Mouse (Mus musculus) Muller cell, postnatal 12 days (primary cell): ENCODE measurements around the gene Cdkal1.

ENCODE experiments used
- DNase-seq: peaks from one replicate; pipeline ENCODE4 v3.0.0-alpha.2; 2015; ENCODE audit errors: inconsistent ontology term

Cdkal1 gene

DNA sequence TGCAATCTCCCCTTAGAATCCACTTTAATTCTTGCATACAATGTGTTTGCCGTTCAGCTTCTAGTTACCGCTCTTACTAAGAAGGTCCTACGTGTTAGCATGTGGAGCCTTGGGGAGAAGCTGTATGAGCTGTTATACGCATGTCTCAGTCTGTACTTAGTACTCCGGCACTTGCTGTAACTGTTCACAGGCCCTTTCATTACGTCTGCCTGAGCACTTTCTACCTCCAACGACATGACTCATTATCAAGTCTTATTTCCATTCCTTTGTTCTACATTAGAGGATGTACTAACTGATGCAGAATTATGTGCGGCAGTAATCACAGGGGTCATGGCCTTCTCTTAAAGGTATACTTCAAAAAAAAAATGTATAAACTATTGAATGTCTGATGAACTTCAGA lies 89.1 kb downstream of the Cdkal1 start:
- DNase-seq = peak; percentile 54

DNA sequence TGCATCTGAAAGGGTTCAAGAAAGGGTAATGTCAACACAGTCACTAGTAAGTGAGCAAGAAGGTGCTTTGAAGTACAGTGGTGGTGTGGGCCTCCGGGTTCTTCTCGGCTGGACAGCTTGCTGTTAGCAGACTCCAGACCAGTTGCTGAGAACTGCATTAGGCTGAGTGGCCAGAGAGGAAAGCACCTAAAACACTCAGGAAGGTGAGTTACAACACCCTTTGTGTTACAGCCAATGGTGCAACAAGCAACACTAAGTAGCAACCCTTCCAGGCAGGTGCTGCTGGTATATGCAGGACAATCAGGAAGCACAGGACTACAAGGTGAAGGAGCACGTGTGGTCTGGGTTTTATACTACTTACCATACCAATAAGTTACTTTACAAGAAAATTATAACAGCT lies 90.2 kb downstream of the Cdkal1 start:
- no peak for DNase-seq

DNA sequence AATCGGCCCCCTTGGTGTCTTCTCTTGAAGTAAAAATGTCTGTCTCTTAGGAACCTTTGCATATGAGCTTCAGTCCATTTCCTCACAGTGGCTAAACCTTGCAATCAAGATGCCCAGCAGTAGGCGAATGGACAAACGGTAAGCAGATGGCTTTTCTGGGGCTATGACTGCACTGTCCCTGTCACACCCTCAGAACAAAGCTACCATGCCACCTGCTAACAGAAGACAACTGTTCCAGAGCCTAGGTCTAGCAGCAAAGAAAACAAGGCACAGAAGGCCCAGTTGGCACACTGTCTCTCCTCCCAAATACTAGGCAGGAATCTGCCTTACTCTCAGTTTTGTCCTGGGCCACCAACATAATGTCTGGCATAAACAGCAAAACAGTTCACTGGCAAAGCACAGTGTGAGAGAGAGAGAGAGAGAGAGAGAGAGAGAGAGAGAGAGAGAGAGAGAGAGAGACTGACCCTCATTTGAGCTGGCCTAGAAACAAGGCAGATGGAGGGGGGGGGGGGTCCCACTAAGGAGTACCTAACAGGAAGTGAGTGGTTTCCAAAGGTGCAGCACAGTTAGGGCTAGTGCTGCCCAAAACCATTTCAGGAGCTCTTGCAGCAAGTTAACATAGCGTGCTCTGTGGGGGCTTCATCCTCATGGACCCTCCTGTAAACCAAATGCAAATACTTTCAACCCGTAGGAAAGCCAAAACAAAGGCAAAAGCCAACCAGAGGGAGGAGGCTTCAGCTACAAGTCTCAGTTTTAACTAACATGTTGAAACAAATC lies 95.6 kb downstream of the Cdkal1 start:
- DNase-seq = peak; percentile 36

DNA sequence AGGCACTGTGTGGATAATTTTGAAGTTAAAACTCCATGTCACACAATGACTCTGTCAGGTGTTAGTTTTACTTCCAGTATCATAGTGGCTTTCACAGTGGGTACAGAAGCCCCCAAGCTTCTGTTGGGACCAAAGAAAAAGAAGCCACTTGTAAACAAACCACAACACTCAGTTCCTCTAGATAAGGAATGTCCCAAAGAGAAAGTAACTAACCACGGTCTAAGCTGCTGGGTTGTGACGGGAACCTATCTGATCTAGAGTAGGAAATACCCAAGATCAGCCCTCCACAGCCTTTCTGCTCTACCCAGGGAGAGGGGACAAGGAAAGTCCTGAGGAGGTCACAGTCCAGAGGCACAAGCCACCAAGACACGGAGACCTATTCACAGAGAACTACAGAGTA lies 99.4 kb downstream of the Cdkal1 start:
- DNase-seq = no peak

DNA sequence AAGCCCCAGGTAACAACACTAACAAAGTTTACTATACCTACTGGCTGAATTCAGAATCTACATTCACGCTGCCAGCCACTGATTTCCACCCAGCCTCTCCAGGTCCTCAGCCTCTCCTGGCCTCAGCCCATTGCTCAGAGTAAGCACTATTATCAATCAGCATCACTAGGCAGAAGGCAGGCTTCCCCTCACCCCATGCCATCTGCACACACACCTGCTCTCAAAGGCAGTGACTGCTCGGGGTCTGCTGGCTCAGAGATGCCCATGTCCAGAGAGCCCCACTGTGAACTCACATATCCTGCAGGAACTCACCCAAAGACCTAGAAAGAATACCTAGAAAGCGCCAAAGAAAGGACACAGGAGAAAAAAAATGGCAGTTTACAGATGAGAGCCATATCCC lies 102.2 kb downstream of the Cdkal1 start:
- DNase-seq = no peak

DNA sequence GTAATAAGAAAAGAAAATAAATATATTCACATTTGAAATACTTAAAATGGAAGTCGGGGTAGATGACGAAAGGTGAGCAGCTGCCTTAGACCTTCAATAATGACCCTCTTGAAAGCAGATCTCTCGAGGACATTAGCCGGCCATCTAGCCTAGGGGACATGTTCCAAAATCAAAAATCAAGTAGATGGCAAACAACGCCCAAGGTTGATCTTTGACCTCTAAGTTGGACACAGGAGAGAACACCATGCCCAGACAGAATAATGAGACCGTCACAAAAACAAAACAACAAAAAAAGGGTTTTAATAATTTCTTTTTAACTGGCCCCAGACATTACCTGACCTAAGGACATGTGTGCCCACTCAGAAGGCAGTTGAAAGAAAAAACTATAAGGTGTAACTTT lies 103.4 kb downstream of the Cdkal1 start:
- no peak for DNase-seq

DNA sequence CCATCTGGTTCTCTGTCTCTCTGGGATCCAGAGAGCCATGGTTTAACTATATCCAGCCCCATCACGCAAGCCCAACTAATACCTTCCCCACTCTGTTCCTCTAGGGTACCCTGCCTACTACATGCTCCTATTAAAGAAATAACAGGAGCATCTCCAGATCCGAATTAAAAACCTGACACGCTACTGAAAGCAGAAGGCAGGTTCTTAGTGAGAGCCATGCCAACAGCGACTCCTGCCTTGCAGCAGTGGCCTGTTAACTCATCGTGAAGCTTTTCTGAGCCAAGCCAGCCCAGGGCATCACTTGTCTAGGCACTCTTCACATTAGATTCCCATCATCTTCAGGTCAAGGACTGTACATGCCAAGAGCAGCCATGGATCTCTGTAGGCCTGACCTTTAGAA lies 104.3 kb downstream of the Cdkal1 start:
- no peak for DNase-seq

DNA sequence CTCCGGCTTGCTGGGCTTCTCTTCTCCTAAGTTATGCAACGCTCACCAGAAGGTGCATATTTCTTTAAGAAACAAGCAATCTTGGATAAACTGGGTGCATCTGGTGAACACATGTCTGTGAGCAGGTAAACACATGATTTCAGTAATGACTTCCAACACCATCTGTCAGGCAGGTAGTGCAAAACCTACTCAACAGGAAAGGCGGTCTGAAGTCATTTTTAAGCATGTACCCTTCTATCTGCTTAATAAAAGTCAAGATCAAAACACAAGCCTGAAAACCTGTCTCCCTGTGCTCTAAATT lies 108.2 kb downstream of the Cdkal1 start:
- no peak for DNase-seq

DNA sequence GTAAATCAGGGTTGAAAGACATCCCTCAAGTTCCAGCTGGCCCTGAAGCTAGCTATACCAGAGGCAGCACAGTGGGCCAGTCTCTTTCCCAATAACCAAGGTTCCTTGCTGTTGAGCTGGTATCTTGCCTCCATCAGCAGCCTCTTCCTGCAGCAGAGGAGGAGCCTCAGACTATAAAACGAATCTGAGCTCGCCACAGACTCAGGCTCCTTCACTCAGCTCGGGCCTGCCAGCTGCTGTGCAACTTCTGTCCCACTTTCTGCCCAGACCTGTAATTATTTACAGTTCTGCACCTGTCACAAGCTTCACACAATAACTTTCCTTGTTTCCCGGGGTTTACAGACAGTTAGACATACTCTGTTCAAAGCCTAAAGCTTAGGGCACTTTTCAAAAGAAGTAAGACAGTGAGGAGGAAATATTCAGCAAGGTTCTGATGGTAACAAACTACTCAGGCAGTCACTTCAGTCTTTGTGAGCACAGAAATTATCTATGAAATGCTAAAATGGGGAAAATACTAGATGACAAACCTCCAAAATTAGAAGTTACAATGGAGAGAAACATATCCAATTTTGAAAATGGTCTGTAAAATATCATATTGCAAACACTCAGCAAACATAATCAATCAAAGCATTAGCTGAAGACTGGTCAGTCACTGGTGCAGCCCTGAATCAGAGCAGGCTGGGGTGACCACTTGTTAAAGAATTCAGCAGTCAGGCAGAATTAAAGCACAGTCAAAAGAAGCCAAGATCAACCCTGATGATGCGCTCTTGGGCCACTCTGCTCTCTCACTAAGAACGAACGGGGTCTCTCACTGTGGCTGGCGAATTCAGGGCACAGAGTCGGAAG lies 108.8 kb downstream of the Cdkal1 start:
- DNase-seq = peak; percentile 45

DNA sequence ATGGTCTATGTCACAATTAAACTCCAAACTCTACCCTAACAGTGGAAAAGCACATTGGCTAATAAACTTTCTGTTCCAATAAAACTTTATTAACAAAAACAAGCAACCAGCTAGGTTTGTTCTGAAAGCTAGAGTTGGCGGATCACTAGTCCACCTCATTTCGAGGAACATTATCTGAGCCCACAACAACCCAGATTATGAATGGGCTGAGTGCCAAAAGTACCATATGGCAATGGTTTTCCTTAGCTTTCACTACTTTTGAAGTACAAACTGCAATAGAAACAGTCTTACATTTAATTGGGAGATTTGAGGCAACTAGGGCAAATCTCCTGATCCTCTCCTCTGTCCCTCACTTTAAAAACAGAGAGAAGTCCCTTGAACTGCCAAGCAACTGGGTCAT lies 110.4 kb downstream of the Cdkal1 start:
- DNase-seq = no peak

DNA sequence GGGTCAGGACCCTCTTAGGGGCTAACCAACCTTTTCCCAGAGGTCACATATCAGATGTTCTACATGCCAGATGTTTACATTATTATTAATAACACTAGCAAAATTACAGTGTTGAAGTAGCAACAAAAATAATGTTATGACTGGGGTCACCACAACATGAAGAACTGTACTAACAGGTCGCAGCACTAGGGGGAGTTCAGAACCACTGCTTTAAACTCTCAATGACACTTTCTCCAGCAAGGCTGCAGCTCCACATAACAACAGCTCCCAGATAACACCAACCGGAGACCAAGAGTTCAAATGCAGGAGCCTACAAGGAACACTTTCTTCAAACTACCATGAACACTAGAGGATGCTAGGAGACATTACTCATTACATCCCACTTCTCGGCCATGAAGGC lies 111.3 kb downstream of the Cdkal1 start:
- no peak for DNase-seq

DNA sequence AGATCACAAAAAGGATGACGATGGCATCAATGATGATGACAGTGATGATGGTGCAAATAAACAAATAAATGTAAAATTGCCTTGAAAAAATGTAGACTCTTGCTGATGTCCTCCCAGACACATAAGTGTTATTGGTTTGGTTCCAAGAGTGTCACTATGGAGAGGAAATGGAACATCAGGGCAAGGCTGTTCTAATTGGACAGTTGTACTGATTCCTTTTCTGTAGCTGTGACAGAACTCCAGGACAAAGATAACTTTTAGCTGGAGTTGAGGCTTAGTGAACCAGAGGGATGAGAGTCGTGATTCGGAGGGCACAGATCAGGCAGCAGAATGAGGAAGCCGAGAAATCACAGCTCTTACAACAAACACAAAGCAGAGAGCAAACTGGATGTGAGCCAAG lies 111.7 kb downstream of the Cdkal1 start:
- no peak for DNase-seq

DNA sequence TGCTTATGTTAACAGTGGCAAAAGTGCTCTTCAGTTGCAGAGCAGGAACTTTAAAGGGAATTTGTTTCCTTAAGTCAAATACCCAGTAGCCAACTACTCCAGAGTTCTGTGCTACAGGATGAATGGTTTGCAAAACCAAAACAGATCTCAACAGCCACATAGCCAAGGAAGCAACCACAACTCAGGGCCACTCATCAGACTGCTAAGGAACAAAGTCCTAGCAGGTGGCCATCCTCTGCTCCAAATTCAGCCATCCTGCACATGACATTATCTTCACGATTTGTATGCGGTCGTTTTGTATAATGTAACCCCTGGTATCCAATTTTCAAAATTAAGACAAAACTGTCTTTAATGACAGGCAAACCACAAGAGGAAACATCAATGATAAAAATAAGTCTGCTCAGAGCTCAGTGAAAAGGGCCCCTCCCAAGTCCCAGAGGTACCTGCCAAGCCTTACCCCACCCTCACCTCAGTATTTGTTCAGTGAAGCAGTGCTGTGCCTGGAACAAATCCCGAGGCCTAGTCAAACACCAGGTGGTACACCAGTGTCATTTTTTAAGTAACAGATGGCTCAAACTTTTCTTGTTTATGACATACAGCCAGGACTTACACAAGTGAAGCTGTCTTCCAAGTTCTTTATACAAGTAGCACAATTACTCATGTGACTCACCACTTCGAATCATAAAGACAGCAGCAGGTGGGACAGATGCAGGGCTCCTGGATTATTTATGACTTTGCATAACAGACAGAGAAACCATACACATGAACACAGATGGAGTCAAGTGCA lies 117.6 kb downstream of the Cdkal1 start:
- DNase-seq = no peak

DNA sequence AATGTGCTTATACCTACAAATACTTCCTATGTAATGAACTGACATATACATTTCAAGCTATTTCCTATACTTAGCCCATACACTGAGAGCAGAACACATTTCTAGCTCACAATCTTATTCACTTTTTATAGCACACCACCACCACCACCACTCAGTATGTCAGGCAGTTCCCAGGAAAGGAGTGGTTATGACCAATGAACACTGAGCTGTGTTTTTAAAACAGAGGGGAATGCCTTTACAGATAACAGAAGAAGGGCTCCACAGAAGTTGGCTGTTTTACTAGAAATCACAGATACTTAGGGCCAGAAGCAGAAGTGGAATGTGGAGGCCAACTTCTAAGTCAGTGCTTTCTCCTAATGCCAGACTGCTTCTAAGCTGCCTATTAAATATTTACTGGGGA lies 121.0 kb downstream of the Cdkal1 start:
- DNase-seq = no peak

DNA sequence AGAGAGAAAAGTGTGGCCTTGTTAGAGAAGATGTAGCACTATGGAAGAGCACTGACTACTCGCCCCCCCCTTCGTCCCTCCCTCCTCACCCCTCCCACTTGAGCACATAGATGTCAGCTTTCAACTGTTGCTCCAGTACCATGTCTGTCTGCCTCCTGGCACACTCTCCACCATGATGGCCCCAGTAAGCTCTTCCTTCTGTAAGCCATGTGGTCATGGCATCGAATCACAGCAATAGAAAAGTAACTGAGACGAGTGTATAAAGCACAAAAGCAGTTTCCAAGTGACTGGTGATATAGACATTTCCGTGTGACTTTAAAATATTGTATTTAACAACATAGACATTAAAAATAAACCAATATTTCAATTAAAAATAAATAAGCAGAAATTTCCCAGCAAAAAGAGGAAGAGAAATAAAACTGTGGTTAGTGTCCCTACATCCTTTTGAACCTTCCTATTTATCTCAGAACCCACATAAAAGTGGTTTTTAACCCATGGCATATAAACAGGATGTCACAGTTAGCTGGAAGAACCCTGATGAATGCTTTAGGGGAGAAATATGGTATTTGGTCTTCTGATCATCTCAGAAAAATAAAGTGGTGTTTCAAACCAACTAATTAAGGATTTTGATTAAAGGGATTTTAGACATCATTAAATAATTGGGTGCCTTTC lies 129.2 kb downstream of the Cdkal1 start:
- no peak for DNase-seq

DNA sequence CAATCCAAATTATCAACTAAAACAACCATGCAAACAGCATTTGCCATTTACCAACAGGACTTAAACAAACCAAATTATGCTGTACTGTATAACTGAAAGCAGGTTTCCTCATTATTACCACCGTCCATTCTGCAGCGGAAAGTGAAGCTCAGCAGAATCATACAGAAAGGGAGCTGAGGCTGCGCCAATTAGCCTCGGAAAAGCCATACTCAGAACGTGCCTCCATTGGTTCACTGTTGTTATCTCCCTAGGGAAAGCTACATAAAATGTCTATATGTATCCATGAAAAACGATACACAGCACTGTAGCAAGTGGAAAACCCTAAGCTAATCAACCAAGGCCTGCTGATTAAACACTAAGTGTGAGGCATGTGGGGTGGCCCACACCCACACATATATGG lies 130.6 kb downstream of the Cdkal1 start:
- DNase-seq = no peak

DNA sequence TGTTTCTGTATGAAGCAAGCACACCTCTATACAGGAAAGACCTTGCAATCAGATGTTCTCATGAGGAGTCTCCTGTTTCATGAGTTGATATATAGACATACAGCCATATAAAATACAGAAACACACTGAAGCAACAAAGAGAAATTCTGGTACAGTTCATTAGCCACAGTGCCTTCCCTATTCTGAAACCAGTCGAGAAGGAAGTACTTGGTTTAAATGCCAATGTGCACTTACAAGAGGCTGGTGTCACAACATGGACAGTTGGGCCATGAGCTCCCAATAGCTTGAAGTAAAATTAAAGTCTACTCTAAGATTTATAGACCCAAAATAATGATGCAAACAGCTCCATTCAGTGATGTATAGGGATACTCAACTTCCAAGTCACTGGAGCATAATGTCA lies 132.3 kb downstream of the Cdkal1 start:
- DNase-seq = no peak

DNA sequence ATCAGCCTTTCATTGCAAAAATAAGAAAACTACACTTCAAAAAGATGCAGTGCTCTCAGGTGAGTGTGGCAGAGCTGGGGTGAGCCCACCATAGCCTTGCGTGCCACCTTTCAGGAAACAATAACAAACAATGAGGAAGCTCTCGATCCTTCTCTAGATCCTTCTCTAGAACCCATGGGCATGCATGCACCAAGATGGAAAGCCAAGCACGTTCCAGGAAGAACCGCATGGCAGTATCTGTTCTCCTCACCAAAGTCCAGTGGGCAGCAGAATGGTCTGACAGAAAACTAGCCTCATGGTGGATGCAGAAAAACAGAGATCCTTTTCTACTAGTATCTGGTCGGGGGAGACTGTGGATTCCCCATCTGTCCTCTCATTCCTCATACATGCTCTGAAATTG lies 134.3 kb downstream of the Cdkal1 start:
- no peak for DNase-seq

DNA sequence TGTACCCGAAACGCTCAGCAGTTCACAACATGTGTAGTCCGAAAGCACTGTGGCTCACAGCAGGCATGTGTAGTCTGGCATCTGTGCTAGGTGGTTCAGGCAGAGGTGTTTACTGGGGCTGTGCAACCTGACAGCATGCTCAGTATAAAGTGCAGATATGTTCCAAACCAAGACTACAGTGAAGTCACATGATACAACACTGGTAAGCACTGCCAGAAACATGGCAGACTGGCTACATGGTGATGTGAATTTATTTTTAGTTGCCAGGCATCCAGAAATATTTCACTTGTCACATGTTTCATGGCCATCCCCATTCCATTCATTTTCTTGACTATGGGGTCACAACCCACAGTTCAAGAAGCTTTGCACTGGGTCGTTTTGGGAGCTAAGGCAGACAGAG lies 138.9 kb downstream of the Cdkal1 start:
- DNase-seq = no peak

DNA sequence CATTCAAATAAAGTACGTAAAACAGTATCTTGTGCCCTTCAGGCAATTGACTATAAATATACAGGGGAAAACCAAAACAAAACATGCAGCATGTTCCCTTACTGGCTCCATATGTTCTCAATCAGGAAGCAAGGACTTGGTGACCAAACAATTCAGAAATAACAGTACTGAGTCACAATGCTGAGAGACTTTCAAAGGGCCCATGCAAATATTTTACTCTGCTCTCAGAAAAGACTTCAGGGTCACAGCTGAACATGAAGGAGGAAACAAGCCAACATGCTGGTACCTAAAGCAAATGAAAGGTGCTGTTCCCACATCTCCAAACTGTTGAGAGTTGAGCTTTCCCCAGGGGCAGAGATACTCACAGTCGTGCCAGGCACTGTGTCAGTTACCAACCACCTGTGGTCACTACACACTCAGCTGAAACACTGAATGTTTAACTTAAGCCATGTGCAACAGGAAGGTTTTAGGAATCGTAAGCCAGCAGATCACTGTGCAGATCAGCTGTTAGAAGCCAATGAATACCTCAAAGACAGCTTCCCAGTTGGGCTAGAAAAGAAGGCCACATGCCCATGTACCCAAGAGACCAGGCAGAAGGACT lies 140.1 kb downstream of the Cdkal1 start:
- no peak for DNase-seq

DNA sequence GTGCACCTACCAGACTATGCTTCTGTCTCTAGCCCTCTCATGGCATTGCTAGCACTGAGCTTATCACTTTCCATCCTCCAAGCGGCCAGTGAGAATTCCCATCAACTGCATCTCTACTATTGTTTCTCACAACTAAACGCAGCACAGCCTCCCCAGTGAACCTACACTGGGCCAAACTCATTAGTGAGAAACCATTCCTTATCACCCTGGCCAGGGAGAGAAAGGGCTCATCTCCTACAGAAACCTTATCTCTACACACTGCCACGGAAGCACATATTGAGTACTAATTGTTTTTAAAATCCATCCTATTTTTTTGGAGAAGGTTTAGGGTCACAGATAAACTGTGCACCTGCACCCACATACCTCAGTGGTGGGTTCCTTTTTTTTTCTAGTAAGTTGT lies 147.9 kb downstream of the Cdkal1 start:
- no peak for DNase-seq

DNA sequence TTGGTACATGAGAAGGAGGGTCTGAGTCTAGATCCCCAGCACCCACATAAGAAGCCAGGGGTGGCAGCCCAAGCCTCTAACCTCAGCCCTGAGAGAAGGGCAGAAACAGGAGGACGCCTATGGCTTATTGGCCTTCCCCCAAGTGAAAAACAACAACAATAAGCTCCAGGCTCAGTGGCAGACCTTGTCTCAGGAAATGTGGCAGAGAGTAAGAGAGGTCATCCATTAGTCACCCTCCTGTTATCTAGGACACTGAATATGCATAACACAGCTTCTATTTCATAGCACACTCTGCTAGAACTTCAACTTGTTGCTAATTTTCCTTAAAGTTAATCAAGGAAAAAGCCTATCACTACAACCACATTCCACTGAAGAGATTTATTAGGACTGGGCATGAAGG lies 154.1 kb downstream of the Cdkal1 start:
- peak; percentile 60 for DNase-seq
